Mouse (Mus musculus) adrenal gland, adult (tissue): Measurements from ENCODE around the gene Homer3.
A peak's percentile ranks its signal among the peaks of the same experiment; 100 is the strongest.

ENCODE experiments used
- DNase-seq, 2 experiments: peaks; one replicate each; pipeline ENCODE4 v3.0.0; 2022 to 2023; ENCODE audit warnings: low spot score in 1 of 2; ENCODE audit not compliant: inconsistent age in 2 of 2

Gene Homer3

GRCm38 (mm10) chr8:70331526-70331925 lies 48.9 kb downstream of the Homer3 start:
- DNase-seq, result no peak

GRCm38 (mm10) chr8:70332070-70332877 lies 49.6 kb downstream of the Homer3 start:
- DNase-seq, result peak; percentile 70 to 82

- DNase-seq, result no peak
Observed at GRCm38 (mm10) chr8:70332878-70333202, 50.2 kb downstream of the Homer3 start.

- DNase-seq, result no peak
Observed at GRCm38 (mm10) chr8:70338931-70339330, 56.3 kb downstream of the Homer3 start.

- DNase-seq, result no peak
Observed at GRCm38 (mm10) chr8:70340659-70341058, 58.0 kb downstream of the Homer3 start.

GRCm38 (mm10) chr8:70342007-70342406 lies 59.4 kb downstream of the Homer3 start:
- DNase-seq, result no peak

- DNase-seq, result no peak
Observed at GRCm38 (mm10) chr8:70343076-70343475, 60.4 kb downstream of the Homer3 start.

GRCm38 (mm10) chr8:70343696-70344095 lies 61.1 kb downstream of the Homer3 start:
- DNase-seq, result peak in 1 of 2 experiments; percentile 73
